Mouse (Mus musculus) cortical plate, adult 2 months (tissue): Measurements from ENCODE around the gene Far2. TPM values are rescaled to one million over a fixed set of nuclear protein-coding genes. Genes with fewer than 3 reads are reported as not detected.

Source experiments
- H3K27ac ChIP-seq: fragments of 200-500 bp; 2 replicates; pipeline ENCODE4 v1.5.1; 2012; ENCODE audit warnings: low read length, control low read depth, inconsistent platforms; ENCODE audit not compliant: insufficient read depth
- H3K4me1 ChIP-seq: fragments of 200-500 bp; 2 replicates; pipeline ENCODE4 v1.6.1; 2011; ENCODE audit warnings: low read length; ENCODE audit not compliant: control insufficient read depth, insufficient read depth
- H3K4me3 ChIP-seq: fragments of 200-500 bp; 2 replicates; pipeline ENCODE4 v1.5.1; 2011; ENCODE audit warnings: mild to moderate bottlenecking, low read length, control low read depth; ENCODE audit not compliant: insufficient read depth
- CTCF ChIP-seq: fragments of 200-500 bp; IDR thresholded peaks from 2 replicates; pipeline ENCODE4 v1.5.1; 2011; ENCODE audit warnings: mild to moderate bottlenecking, control low read depth, low read length; ENCODE audit not compliant: insufficient read depth; ENCODE audit errors: extremely low read depth
- POLR2A ChIP-seq: fragments of 200-500 bp; IDR thresholded peaks from 2 replicates; pipeline ENCODE4 v1.6.1; 2011; ENCODE audit warnings: mild to moderate bottlenecking, low read length, control low read depth; ENCODE audit not compliant: insufficient read depth; ENCODE audit errors: extremely low read depth
- polyA plus RNA-seq: library from polyadenylated mRNA; depleted of rRNA; stranded (reverse); fragments of >200 nt; gene quantifications from 2 replicates; pipeline ENCODE4 v1.2.3, GENCODE M21; 2012; rRNA removed

The Far2 gene
- polyA plus RNA-seq, 1 experiment, result 17.2 TPM

GRCm38 (mm10) chr6:148207522-148207921, 160.5 kb downstream of the Far2 start:
- no peak for TF ChIP-seq CTCF
- no peak for TF ChIP-seq POLR2A
- Histone ChIP-seq H3K4me3 (no peak overlapping the region), H3K4me1 (no peaks in the 10 kb centered on the region; the same call in 1 of the 2 replicates), H3K27ac (no peak overlapping the region)

GRCm38 (mm10) chr6:148211391-148211876, 164.4 kb downstream of the Far2 start:
- no peak for TF ChIP-seq POLR2A
- TF ChIP-seq CTCF, result no peak
- H3K4me3 ChIP-seq, result peak overlapping the region; percentile 42

GRCm38 (mm10) chr6:148211897-148212680, 165.0 kb downstream of the Far2 start, which contains the start of gene Ergic2:
Gene Ergic2 (minus strand): TSS chr6:148212374.
- Histone ChIP-seq H3K4me3 (peak within 1 kb of the TSS; percentile 42), H3K4me1 (peaks cover 1% of the 10 kb centered on the region; the same call in 1 of the 2 replicates), H3K27ac (no peak within 1 kb of the TSS)
- TF ChIP-seq POLR2A (peak; percentile 64), CTCF (no peak)

More at GRCm38 (mm10) chr6:148211391-148211876, 164.4 kb downstream of the Far2 start:
- Histone ChIP-seq H3K4me1 (peaks cover 1% of the 10 kb centered on the region; the same call in 1 of the 2 replicates), H3K27ac (no peak overlapping the region)

- peaks cover 1% of the 10 kb centered on the region; the same call in 1 of the 2 replicates for H3K4me1 ChIP-seq
- no peak overlapping the region for H3K27ac ChIP-seq
- no peak overlapping the region for H3K4me3 ChIP-seq
- TF ChIP-seq CTCF, result peak; percentile 73
- TF ChIP-seq POLR2A, result no peak
Observed at GRCm38 (mm10) chr6:148214765-148215164, 167.7 kb downstream of the Far2 start.

GRCm38 (mm10) chr6:148216752-148217151, 169.7 kb downstream of the Far2 start:
- peaks cover 1% of the 10 kb centered on the region; the same call in 1 of the 2 replicates for H3K4me1 ChIP-seq
- H3K4me3 ChIP-seq, result no peak overlapping the region
- H3K27ac ChIP-seq, result no peak overlapping the region
- TF ChIP-seq CTCF (no peak), POLR2A (no peak)

GRCm38 (mm10) chr6:148218235-148219076, 171.4 kb downstream of the Far2 start:
- H3K4me1 ChIP-seq, result peaks cover 1% of the 10 kb centered on the region; the same call in 1 of the 2 replicates

GRCm38 (mm10) chr6:148222686-148223085, 175.6 kb downstream of the Far2 start:
- TF ChIP-seq CTCF (no peak), POLR2A (no peak)
- H3K4me3 ChIP-seq, result no peak overlapping the region
- no peak overlapping the region for H3K27ac ChIP-seq

More at GRCm38 (mm10) chr6:148218235-148219076, 171.4 kb downstream of the Far2 start:
- TF ChIP-seq CTCF (no peak), POLR2A (no peak)
- Histone ChIP-seq H3K4me3 (no peak overlapping the region), H3K27ac (no peak overlapping the region)

GRCm38 (mm10) chr6:148227542-148227941, 180.5 kb downstream of the Far2 start:
- H3K4me3 ChIP-seq, result no peak overlapping the region
- no peaks in the 10 kb centered on the region for H3K4me1 ChIP-seq
- TF ChIP-seq POLR2A (no peak), CTCF (no peak)
- no peak overlapping the region for H3K27ac ChIP-seq

More at GRCm38 (mm10) chr6:148222686-148223085, 175.6 kb downstream of the Far2 start:
- no peaks in the 10 kb centered on the region for H3K4me1 ChIP-seq

Other genes with a start within 250 kb of the Far2 start
- 50.9 and 53.7 TPM in 2 replicates for gene Ergic2, start 165.1 kb downstream of the Far2 start, polyA plus RNA-seq